Mouse (Mus musculus) thymus, postnatal 10 days (tissue): Measurements from ENCODE around the gene Ilf3.

Experiments used
- DNase-seq, 2 experiments: peaks; one replicate each; pipeline ENCODE4 v3.0.0; 2021; ENCODE audit warnings: low spot score in 2 of 2

The Ilf3 gene

DNA sequence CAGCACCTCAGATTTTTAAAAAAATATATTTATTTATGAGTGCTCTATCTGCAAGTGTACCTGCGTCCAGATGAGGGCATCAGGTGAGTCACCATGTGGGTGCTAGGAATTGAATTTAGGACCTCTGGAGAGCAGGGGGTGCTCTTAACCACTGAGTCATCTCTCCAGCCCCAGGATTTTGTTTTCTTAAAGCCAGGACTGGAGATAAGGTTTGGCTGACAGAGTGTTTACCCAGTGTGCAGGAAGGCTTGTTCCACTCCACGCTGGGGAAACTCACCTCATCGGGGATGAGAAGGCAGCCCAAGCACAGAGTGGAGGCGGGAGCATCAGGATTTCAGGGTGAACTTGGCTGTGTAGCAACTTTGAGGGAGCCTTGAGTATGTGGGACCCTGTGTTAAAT, 27.3 kb upstream of the Ilf3 start:
- DNase-seq = no peak

DNA sequence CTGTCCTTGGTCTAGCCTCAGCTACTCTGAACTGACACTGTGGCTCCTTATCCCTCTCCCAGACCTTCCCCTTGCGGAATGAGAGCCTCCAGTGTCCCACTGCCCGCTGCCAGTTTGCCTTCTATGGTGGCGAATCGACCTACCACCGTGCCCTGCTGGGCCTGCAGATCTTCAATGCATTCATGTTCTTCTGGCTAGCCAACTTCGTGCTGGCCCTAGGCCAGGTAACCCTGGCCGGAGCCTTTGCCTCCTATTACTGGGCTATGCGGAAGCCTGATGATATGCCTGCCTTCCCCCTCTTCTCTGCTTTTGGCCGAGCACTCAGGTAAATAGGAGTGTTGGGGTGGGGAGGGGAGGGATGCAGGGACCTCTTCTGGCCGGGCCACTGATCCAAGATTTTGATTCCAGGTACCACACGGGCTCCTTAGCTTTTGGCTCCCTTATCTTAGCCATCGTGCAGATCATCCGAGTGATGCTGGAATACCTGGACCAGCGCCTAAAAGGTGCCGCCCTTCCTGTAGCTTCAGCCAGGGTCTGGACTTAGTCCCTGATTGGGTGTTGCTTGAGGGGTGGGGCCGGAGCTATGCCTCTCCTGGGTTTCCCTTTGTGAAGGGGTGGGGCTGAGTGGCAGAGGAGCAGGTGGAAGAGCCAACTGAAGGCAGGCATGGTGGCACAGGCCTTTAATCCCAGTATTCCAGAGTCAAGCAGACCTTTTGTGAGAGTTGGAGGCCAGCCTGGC, 20.9 kb upstream of the Ilf3 start:
- DNase-seq = no peak

DNA sequence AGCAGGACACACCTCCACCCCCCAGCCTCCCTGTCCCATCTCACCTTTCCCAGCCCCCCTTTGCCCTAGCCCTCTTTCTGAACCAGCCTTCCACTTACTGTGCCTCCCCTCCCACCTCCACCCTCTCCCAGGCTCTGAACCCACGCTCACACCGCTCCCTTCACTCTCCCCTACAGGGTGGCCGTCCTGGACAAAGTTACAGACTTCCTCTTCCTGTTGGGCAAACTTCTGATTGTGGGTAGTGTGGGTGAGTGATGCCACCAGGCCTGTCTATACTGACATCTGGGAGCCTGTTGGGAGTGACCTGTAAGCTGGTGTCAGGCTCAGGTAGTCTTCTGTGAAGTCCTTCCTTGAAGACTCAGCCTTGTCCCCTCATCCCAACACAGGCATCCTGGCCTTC, 19.5 kb upstream of the Ilf3 start:
- no peak for DNase-seq

DNA sequence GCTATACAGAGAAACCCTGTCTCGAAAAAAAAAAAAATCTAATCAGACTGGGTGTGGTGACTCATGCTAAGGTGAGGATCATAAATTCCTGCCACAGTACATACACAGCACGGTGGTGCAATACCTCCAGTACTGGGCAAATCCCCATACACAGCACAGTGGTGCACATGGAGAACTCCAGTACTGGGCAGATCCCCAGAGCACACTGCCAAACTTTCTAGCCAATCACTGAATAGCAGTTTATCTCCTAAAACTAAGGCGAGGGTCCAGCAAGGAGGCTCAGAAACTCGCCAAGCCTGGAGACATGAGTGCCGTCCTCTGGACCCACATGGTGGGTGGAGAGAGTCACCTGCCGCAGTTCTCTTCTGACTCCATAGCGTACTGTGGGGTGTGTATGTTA, 16.5 kb upstream of the Ilf3 start:
- no peak for DNase-seq

DNA sequence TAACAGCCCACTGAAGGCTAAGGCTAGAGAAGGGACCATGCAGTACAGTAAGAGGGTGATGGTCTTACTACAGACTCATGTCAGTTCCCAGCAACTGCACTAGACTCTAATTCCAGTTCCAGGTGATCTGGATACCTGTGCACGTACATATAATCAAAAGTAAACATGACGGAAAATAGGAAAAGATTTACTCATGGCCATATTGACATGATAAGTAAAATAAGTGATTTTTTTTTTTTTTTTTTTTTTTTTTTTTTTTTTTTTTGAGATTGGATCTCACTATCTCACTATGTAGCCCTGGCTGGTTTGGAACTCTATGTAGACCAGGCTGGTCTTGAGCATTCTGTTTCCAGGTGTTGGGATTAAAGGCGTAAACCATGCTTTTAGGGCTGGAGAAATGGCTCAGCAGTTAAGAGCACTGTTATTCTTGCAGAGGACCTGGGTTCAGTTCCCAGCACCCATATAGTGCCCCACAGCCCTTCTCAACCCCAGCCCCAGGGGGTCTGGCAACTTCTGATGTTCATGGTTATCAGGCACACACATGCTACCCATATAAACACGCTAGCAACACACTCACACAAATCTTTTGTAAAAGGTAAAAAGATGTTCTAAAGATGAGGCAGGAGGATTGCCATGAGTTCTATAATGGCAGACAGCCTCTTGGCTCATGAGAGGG, 15.8 kb upstream of the Ilf3 start:
- DNase-seq = no peak

DNA sequence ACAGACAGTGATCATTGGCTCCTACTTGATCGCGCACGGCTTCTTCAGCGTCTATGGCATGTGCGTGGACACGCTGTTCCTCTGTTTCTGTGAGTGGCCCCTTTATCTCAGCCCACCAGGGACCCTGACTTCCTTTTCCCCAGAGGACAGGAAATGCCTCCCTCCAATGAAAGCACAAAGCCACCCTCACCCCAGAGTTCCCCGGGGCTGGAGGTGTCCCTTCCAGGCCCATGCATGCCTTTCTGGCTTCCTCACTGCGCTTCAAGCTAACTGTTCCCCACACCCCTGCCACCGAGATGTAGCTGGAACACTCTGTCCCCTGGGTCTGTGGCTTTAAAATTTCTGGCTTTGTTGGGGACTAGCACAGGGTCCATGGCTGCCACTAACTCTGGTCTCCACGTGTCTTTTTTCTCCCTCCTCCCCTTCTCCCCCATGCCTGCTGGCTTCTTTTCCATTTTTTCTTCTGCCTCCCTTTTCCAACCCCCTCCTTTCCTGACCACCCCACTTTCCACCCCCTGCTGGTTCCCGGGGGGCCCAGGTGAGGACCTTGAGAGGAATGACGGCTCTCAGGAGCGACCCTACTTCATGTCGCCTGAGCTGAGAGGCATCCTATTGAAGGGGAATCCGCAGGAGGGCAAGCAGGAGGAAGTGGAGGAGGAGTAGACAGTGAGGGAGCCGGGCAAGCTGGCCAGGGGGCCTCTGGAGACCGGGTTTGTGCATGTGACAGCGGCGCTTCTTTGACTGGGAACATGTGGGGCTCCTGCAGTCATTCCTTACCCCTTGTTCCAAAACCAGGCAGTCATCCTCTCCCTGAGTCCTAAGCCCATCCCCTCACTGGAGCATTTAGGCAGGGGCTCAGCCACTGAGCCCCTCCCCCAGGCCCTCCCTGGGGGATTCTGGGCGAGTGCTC, 15.0 kb upstream of the Ilf3 start:
- peak in 1 of 2 experiments; percentile 20 for DNase-seq

DNA sequence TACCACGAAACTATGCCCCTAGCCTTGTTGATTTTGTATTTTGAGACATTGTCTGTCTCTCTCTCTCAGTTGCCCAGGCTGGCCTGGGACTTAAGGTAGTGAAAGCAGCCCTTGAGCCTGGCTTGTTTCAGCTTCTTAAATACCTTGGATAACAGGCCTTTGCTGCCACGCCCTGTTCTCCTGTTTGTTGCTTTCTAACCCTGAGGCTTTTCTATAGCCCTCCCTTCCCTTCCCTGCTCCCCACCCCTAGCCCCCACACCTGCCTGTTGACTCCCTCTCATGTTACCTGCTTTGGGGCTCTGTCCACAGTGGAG, 14.3 kb upstream of the Ilf3 start:
- no peak for DNase-seq

DNA sequence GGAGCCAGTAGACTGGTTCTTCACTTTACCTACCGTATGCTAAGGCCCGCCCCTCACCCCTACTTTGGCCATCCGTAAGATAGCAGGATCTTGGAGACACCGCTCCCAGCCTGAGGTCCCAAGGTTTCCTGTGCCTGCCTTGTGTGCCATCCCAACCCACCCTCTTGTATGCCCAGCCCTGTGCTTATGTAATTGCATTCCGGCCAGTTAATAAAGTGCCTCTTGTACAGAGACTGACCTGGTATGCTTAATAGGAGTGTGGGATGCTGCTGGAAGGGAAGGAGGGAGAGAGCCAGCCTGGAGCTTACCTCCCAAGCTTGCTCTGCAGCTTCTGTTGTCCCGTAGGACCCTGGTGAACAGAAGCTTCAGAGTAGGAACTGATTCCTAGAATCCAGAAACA, 12.9 kb upstream of the Ilf3 start:
- no peak for DNase-seq

DNA sequence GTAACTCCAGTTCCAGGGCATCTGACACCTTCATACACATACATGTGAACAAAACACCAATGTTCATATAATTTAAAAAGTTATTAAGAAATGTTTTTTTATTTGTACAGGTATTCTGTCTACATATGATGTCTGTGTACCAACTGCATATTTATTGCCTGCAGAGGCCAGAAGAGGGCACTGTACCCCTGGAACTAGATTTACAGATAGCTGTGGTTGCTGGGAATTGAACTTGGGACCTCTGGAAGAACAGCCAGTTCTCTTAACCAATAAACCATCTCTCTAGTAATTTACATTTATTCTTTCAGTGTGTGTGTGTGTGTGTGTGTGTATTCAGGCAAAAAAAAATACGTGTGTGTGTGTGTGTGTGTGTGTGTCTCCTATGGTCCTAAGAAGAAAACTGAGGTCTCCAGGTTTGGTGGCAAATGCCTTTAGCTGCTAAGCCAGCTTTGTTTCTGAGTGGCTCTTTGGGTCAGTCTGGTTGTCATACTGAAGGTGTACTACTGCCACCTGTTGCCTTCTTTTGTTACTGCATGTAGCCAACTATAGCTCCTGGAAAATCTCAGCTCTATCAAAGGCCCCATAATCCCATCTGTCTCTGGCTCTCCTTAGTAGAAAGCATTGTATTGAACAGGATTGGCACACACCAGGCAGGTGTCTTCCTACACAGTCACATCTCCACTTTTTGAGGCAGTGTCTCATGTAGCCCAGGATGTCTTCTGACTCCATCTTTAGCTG, 10.5 kb upstream of the Ilf3 start:
- peak; percentile 39 to 78 for DNase-seq

DNA sequence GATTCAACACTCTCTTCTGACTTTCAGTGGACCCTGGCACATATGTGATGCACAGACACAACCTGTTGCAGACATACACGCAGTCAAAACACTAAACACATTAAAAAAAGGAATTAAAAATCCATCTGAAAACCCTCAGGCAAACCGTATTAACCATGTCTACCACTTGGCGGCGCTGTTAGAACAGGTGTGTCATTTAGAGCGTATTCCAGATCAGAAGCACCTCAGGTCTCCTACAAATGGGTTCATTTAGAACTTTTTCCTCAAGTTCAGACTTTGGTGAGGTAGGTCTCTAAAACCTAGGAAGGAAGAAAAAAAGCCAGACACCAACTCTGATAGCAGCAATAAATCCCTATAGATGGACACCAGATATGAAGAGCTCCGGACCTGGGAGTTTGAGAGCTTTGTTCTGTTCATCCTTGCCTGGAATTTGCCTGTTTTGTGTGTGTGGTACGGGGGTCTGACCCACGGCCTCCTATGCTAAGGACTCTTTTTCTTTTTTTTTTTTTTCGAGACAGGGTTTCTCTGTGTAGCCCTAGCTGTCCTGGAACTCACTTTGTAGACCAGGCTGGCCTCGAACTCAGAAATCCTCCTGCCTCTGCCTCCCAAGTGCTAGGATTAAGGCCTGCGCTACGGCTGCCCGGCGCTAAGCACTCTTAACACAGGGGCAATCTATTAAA, 990 bp upstream of the Ilf3 start:
- peak; percentile 49 to 82 for DNase-seq

DNA sequence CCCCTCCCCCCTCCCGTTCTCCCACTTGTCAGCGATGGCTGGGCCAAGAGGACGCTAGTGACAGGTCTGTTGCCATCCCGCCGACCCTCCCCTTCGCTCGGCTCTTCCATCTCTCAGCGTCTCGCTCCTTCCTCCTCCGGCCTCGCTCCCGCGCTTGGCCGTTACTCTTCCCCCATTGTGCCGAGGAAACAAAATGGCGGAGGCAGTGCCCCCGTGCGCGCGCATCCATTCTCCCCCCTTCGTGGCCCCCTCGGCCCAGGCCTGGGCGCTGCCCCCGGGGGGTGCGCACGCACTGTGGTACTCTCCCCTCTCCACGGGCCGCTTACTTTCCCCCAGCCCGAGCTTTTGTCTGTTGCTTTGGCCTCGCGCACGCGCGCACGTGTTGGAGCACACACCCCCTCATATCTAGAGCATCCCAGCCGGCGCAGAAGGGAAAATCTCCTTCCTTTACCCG, 487 bp downstream of the Ilf3 start:
- peak; percentile 81 to 84 for DNase-seq

DNA sequence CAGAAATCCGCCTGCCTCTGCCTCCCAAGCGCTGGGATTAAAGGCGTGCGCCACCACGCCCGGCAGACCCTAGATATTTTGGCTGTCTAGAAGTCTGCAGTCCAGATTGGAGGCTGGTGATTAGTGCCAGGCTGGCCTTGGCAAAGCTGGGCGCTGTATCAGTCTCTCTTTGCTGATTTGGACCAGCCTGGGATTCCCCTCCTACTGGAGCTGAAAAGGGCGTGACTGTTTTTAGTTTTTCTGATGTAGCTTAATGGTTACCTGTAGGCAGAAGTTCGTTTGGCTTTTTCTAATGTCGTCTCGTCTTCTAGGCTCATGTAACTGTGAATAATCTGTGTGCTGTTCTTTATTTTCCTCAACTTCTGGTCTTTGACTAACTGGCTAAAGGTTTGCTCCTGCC, 1.4 kb downstream of the Ilf3 start:
- no peak for DNase-seq

DNA sequence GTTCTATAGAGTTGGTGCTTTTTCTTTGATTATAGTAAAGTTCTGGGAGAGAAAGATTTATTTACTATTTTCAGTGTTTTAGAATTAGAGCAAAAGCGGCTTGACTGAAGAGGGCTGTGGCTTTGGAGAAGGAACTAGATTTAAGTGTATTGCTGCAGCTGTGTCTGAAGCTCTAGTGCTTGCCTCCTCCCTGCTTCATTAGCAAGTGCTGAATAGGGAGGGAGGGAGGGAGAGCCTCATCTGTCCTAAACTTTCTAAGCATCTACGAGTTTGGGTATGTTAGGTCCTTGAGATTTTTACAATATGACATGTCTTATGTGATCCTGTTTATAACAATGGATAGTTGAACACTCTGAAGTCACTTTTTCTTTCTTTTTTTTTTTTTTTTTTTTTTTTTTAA, 3.2 kb downstream of the Ilf3 start:
- no peak for DNase-seq

DNA sequence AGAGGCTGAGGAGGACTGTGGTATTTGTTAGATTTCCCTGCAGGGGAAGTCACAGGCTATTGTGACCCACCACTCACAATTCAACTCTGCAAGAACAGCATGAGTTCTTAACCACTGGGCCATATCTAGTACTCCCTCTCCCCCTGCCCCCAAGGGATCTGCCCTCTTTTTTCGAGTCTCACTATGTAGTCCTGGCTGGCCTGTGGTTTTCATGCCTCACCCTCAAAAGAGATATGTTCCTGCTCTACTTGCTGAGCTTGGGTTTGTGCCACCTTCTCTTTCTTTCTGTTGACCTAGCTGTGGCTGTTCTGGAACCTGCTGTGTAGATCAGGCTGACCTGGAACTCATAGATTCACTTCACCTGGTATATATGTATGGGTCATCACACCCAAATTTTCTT, 4.8 kb downstream of the Ilf3 start:
- DNase-seq = no peak

DNA sequence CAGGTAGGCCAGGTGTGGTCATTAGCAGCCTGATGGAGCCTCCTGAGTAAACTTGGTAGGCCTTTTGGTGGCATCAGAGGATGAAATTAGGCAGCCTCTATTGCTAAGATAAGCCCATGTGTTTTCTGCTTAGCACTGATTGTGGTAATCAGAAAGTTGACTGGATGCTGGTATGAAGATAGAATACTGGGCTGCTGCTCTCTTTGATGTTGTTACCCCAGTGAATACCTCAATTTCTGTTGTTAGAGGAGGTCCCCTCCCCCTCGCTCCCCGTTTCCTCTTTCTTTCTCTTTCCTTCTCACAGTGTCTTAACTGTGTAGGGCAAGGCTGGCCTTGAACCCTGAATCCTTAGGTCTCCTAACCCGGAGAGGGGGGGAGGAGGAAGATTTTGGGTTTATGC, 11.5 kb downstream of the Ilf3 start:
- DNase-seq = no peak

DNA sequence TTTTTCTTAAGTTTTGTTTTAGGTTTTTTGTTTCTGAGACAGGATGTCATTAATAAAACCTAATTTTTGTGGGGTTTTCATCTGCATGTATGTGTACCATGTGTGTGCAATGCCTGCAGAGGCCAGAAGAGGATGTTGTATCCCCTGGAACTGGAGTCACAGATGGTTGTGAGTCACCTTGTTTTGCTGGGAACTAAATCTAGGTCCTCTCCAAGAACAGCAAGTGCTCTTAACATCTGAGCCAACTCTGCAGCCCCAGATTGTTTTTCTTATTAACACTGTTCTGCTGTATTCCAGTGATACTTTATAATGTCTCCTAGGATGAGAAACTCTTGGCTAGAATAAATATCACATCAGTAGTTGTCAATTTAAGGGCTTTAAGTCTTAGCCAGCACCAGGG, 13.2 kb downstream of the Ilf3 start:
- no peak for DNase-seq

DNA sequence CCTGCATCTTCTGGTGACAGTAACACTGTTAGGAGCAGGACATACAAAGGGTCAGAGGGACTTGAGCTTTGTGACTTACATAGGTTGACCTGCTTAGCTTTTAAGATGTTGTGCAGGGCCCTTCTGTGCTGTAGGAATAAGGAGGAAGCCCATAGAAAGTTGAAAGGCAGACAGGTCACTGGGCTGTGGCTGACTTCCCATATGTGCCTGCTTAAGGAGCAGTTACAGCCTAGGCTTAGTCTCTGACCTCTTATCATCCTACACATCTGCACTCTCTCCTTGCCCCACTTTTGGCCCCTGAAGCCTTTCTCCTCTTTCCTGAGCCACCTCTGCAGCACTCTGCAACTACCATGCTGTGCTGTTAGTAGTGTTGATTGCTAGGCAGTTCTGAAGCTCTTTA, 16.3 kb downstream of the Ilf3 start:
- no peak for DNase-seq

DNA sequence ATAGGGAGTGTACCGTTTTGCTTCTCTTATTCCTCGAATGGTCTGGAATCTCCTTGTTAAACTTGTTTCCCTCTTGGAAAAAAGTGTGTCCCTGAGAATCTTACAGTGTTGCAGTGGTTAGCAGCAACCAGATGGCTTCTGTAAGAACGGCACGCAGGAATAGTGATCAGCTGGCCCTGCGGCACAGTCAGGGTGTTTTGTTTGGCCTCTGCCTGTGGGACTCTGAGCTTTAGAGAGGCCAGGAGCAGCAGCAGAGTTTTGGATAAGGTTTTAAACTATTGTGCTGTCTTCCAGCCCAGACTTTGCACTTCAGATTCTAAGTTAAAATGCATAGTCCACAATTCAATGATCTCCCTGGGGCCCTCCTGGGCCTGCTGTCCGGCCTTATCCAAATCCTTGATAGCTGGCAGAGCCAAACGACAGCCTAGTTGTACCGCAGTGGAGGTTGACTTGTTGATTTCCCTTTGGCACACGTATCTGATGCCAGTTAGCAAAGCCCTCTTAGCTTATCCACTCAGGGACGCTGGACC, 25.0 kb downstream of the Ilf3 start:
- no peak for DNase-seq

DNA sequence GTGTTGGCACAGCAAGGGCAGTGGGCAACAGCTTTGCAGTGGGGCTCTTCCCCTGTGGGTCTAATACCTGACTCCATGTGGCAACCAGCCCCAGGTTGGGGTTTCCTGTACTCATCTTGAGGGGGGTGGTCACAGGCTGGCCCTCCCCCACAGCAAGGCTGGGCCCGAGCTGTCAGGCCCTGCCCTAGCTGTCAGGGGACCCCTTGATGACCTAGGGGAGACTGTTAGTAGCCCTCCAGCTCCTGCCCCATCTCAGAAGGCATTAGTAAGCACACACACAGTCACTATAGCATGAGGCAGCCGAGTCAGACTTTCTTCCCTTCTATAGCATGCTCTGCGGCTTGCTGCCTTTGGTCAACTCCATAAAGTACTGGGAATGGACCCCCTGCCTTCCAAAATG, 28.0 kb downstream of the Ilf3 start:
- no peak for DNase-seq

DNA sequence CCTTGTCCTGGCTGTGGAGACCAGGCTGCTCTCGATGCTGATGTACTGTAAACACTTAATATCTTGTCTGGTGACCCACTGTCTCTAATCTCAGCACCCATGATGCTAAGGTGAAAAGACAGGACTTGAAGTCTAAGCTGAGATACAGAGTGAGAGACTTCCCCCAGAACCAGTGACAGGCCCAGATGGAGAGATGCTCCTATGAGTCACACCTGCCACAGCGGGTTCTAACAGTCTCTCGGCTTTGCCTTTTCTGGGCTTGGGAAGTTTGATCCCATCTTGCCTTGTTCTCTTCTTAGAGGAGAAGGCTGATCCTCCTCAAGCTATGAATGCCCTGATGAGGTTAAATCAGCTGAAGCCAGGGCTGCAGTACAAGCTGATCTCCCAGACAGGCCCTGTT, 29.5 kb downstream of the Ilf3 start:
- DNase-seq = no peak

DNA sequence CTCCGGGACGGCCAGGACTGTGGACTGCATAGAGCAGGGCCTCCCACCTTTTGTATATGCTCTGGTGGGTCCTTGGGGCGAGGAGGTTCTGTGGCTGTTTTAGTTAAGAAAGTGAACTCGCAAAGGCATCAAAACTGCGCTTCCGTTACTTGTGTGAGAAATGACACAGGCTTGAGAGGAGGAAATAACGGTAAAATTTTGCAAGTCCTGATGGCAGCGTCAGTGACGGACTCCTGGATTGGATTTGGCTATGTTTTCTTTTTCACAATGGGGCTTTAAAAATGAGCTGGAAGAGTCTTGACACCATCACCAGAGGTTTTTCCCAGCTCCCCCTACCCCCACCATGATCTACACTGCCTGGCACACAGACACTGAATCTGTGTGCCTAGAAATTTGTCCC, 33.4 kb downstream of the Ilf3 start:
- no peak for DNase-seq
